Mouse (Mus musculus) kidney, postnatal 36 days (tissue): ENCODE data around the gene Gm19402.
A peak's percentile ranks its signal among the peaks of the same experiment; 100 is the strongest.

Experiments
- DNase-seq, 2 experiments: peaks; one replicate each; pipeline ENCODE4 v3.0.0; 2021 to 2022; ENCODE audit warnings: mixed read lengths in 2 of 2

Gm19402 gene

GRCm38 (mm10) chr10:77663949-77664665, 26.4 kb downstream of the Gm19402 start:
- no peak for DNase-seq

- peak; percentile 44 to 68 for DNase-seq
Observed at GRCm38 (mm10) chr10:77658286-77658994, 32.1 kb downstream of the Gm19402 start.

- no peak for DNase-seq
Observed at GRCm38 (mm10) chr10:77652046-77652445, 38.5 kb downstream of the Gm19402 start.

GRCm38 (mm10) chr10:77647901-77648300, 42.7 kb downstream of the Gm19402 start:
- no peak for DNase-seq

- DNase-seq, result no peak
Observed at GRCm38 (mm10) chr10:77647461-77647860, 43.1 kb downstream of the Gm19402 start.

- DNase-seq, result no peak
Observed at GRCm38 (mm10) chr10:77645571-77645970, 45.0 kb downstream of the Gm19402 start.

- DNase-seq, result peak in 1 of 2 experiments; percentile 39
Observed at GRCm38 (mm10) chr10:77643160-77643559, 47.4 kb downstream of the Gm19402 start.
